8 mouse cellular contexts compared by ENCODE assay signal in genomic region chr1:191717141-191717540, GRCm38 (mm10). TPM values are rescaled to one million over a fixed set of nuclear protein-coding genes. Genes with fewer than 3 reads are reported as not detected.
DNase-seq lines count a peak whose midpoint lies in the region; ATAC-seq and TF ChIP-seq lines count a peak whose summit lies in the region.

No protein-coding gene starts in this region.

- H3K27me3 ChIP-seq in kidney, postnatal 0 days (ENCODE audit: insufficient read depth, low read length), result no peaks in the 10 kb centered on the region
- no peaks in the 10 kb centered on the region for H3K27me3 ChIP-seq in hindbrain, postnatal 0 days (ENCODE audit: insufficient read depth, low read length)
- no peaks in the 10 kb centered on the region for H3K27me3 ChIP-seq in myocyte (ENCODE audit: control insufficient read depth, insufficient read depth, insufficient read length)

- no peaks in the 10 kb centered on the region for H3K9me3 ChIP-seq in kidney, postnatal 0 days (replicated peaks; ENCODE audit: low read length)
- no peaks in the 10 kb centered on the region for H3K9me3 ChIP-seq in hindbrain, postnatal 0 days (ENCODE audit: low read length)

- H3K79me2 ChIP-seq in myocyte (ENCODE audit: control insufficient read depth, insufficient read depth), result peaks cover 23% of the 10 kb centered on the region

- H3K4me1 ChIP-seq in kidney, postnatal 0 days (replicated peaks; ENCODE audit: insufficient read depth, low read length), result 0 out of 2 replicates have a peak, but pooled peaks cover 3% of the 10 kb centered on the region
- H3K4me1 ChIP-seq in bone marrow macrophage, adult 2 months (ENCODE audit: control insufficient read depth, insufficient read depth, low read length), result peaks cover 11% of the 10 kb centered on the region
- H3K4me1 ChIP-seq in hindbrain, postnatal 0 days (ENCODE audit: insufficient read depth, low read length), result peaks cover 5% of the 10 kb centered on the region; the same call in 1 of the 2 replicates

- WGBS in kidney, postnatal 0 days, result 0% methylated on average over 1 of the region's 1 CpGs
- 0% methylated on average over 1 of the region's 1 CpGs for WGBS in hindbrain, postnatal 0 days

- no peak for TF ChIP-seq CTCF in kidney, postnatal 0 days (IDR thresholded peaks at IDR 0.05; ENCODE audit: low read depth)
- TF ChIP-seq CTCF in bone marrow macrophage, adult 2 months (IDR thresholded peaks at IDR 0.05; ENCODE audit: low read depth, low read length), result no peak
- no peak for TF ChIP-seq CTCF in hindbrain, postnatal 0 days (IDR thresholded peaks at IDR 0.05; ENCODE audit: low read depth)

- no peaks in the 10 kb centered on the region; the same call in 1 of the 2 replicates for H3K36me3 ChIP-seq in kidney, postnatal 0 days (ENCODE audit: insufficient read depth, low read length)
- H3K36me3 ChIP-seq in hindbrain, postnatal 0 days (ENCODE audit: insufficient read depth, low read length), result no peaks in the 10 kb centered on the region
- H3K36me3 ChIP-seq in myocyte (ENCODE audit: control insufficient read depth, insufficient read depth), result no peaks in the 10 kb centered on the region

- peak overlapping the region; percentile 97 for H3K4me2 ChIP-seq in kidney, postnatal 0 days (ENCODE audit: low read length)
- peak overlapping the region; percentile 90 for H3K4me2 ChIP-seq in hindbrain, postnatal 0 days (ENCODE audit: low read depth, low read length)
- H3K4me2 ChIP-seq in myocyte (ENCODE audit: low read depth), result peak overlapping the region; percentile 82

- peak overlapping the region; percentile 95 for H3K4me3 ChIP-seq in kidney, postnatal 0 days (replicated peaks; ENCODE audit: low read depth, low read length)
- peak overlapping the region; percentile 83 for H3K4me3 ChIP-seq in bone marrow macrophage, adult 2 months (ENCODE audit: insufficient read depth, low read length)
- H3K4me3 ChIP-seq in hindbrain, postnatal 0 days (ENCODE audit: low read length), result peak overlapping the region; percentile 91
- H3K4me3 ChIP-seq in myocyte, result peak overlapping the region; percentile 54

- TF ChIP-seq POLR2A in bone marrow macrophage, adult 2 months (IDR thresholded peaks at IDR 0.05; ENCODE audit: borderline replicate concordance, low read depth, low read length), result no peak
- no peak for TF ChIP-seq POLR2A in myocyte (IDR thresholded peaks at IDR 0.05; ENCODE audit: insufficient read length, low read depth)

- H3K27ac ChIP-seq in kidney, postnatal 0 days, result peak overlapping the region; percentile 96
- no peak overlapping the region for H3K27ac ChIP-seq in bone marrow macrophage, adult 2 months (ENCODE audit: insufficient read depth, low read depth, low read length)
- H3K27ac ChIP-seq in hindbrain, postnatal 0 days, result peak overlapping the region; percentile 96

- H3ac ChIP-seq in myocyte (ENCODE audit: control insufficient read depth, insufficient read length), result peak overlapping the region; percentile 71

- no peak for ATAC-seq in kidney, postnatal 0 days (replicated peaks; ENCODE audit: low FRiP score, low read depth)
- peak; percentile 12; the same call in 1 of the 2 replicates for ATAC-seq in hindbrain, postnatal 0 days

- peak overlapping the region; percentile 83 for H3K9ac ChIP-seq in kidney, postnatal 0 days (ENCODE audit: low read depth, low read length)
- no peak overlapping the region; the same call in 1 of the 2 replicates for H3K9ac ChIP-seq in hindbrain, postnatal 0 days (replicated peaks; ENCODE audit: low read length)

- DNase-seq in kidney, postnatal 0 days (ENCODE audit: low spot score), result peak; percentile 32
- DNase-seq in kidney, adult 18-20 months, result no peak
- no peak for DNase-seq in hindbrain, postnatal 0 days (ENCODE audit: low spot score)
- DNase-seq in gastrocnemius, adult 18-20 months (ENCODE audit: low spot score), result no peak
- no peak for DNase-seq in cerebellum, adult 9-11 months
- no peak for DNase-seq in layer of hippocampus, adult 11-12 months (ENCODE audit: low spot score)

TF ChIP-seq in myocyte, 11 proteins besides CTCF, POLR2A, EP300 and RAD21:
- TF ChIP-seq REST (IDR thresholded peaks at IDR 0.05; ENCODE audit: insufficient read depth, insufficient read length), result no peak
- no peak for TF ChIP-seq POLR2AphosphoS2 (IDR thresholded peaks at IDR 0.05; ENCODE audit: insufficient read length, low read depth)
- TF ChIP-seq MAX (IDR thresholded peaks at IDR 0.05; ENCODE audit: low read depth), result no peak
- TF ChIP-seq SRF (IDR thresholded peaks at IDR 0.05; ENCODE audit: control insufficient read depth, insufficient read length, low read depth), result no peak
- TF ChIP-seq MYOD1 (IDR thresholded peaks at IDR 0.05; ENCODE audit: control insufficient read depth in 1 of 3, insufficient read length in 2 of 3, low read depth in 2 of 3), result no peak
- no peak for TF ChIP-seq USF1 (IDR thresholded peaks at IDR 0.05; ENCODE audit: low read depth)
- TF ChIP-seq TCF3 (IDR thresholded peaks at IDR 0.05; ENCODE audit: insufficient read length, low read depth), result no peak
- no peak for TF ChIP-seq MYOG (IDR thresholded peaks at IDR 0.05; ENCODE audit: control insufficient read depth in 1 of 3, insufficient read depth in 1 of 3, insufficient read length in 2 of 3, low read depth in 2 of 3)
- no peak for TF ChIP-seq TCF12 (IDR thresholded peaks at IDR 0.05; ENCODE audit: insufficient read depth, poor library complexity, severe bottlenecking)
- TF ChIP-seq E2F4 (IDR thresholded peaks at IDR 0.05; ENCODE audit: insufficient read depth), result no peak
- no peak for TF ChIP-seq CEBPB (IDR thresholded peaks at IDR 0.05; ENCODE audit: insufficient read depth, poor library complexity, severe bottlenecking)

RNA-seq across cellular contexts. Expression of gene Lpgat1, which starts 0.5 kb away (rescaled TPM):
- 36.5 and 37.1 TPM in 2 replicates for polyA plus RNA-seq in kidney, postnatal 0 days (2015; fragmentation: Nextera tagmentation; extraction: Ambion mirVana)
- polyA plus RNA-seq in bone marrow macrophage, adult 2 months (2012; ENCODE audit: insufficient read depth, insufficient read length, missing spikeins), result 23.0 and 24.6 TPM in 2 replicates
- 44.2 and 49.9 TPM in 2 replicates for total RNA-seq in hindbrain, postnatal 0 days (2014; rRNA removed)
- 46.7 and 47.7 TPM in 2 replicates for polyA plus RNA-seq in hindbrain, postnatal 0 days (2015; fragmentation: Nextera tagmentation; extraction: Ambion mirVana)
- 16.3 TPM for polyA plus RNA-seq in myocyte (2012; fragmentation: generic; extraction: Trizol)
- total RNA-seq in gastrocnemius, adult 18-20 months (2021), result 10 to 100 TPM; 22.0 to 33.1 TPM
